Mouse (Mus musculus): ENCODE results near the gene Rabep2.
A peak's percentile ranks its signal among the peaks of the same experiment; 100 is the strongest.
"Not testable (repeated sequence)": the region's sequence is repeated elsewhere in the genome, so short reads cannot be mapped to it uniquely, and the experiment has no call there.

Rabep2 gene

DNA sequence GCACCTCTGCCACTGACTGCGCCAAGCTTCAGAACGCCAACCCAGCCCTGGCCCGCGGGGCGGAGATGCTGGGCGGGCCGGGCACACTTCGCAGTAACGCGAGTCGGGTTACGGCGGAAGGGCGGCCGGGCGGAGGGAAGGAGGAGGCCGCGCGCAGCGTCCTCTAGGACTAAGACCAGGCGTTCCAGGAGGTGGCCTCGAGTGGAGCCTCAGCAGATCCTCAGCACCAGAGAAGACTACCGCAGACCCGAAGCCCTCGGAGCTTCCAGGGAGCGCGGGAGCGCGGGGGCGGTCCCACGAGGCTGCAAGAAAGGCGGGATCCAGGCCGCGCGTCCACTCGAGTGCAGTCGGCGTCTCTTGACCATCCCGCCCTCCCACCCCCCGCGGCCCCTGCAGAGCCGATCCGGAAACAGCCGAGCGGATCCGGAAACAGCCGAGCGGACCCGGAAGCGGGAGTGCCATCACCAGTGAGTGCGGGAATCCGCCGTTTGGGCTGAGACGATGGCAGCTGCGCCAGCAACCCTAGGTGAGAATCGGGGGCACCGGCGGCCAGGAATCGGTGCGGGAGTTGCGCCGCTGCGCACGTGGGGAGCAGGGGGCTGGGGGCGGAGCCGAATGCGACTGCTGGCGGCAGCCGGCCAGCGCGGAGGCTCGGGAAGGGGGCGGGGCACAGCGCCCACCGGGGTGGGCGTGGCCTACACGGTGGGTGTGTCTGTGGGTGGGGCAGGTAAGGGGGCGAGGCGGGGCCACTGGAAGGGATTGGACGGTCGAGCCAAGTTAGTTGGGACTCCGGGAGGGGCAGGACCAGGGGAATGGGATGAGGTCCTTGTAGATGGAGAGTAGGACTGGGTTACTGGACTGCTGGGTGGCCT lies at the start of gene Rabep2:
Rabep2 (plus strand) TSS at position 129 of the 872 bp plus-strand sequence.
- peak; percentile 95 to 96 for DNase-seq (ENCODE audit: low spot score in 2 of 2)

DNA sequence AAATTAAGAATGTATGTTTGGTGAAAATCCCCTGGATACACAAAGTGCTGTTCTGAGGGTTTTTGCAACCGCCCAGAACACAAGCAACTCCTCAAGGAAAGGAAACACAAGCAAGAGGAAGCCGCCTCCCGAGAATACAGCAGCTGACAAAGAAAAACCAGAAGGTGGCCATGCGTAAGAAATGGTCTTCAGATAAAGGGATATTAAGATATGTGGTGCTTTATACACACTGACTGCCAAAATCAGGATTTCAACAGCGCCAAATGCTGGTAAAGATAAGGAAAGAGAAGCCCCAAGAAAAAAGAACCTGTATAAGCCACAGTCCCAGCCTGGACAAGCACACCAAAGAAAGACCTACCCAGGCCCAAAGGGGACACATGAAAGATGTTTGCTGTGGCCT lies 45.0 kb upstream of the Rabep2 start:
- no peak for DNase-seq (ENCODE audit: low spot score in 2 of 2)

DNA sequence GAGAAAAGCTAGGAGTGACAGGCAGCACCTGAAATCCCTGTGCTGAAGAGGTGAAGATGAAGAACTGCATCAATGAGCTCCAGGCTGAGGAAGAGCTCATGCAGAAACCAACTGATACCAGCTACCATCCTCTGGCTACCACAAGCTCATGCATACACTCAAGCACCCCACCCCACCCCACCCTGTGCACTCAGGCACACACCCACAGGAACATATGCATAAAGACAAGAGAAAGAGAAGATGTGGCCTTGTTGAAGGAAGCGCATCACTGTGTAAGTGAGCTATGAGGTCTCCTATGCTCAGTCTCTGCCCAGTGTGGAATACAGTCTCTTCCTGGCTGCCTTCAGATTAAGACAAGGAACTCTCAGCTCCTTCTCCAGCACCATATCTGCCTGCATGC lies 40.4 kb upstream of the Rabep2 start:
- DNase-seq (ENCODE audit: low spot score in 2 of 2): no peak

DNA sequence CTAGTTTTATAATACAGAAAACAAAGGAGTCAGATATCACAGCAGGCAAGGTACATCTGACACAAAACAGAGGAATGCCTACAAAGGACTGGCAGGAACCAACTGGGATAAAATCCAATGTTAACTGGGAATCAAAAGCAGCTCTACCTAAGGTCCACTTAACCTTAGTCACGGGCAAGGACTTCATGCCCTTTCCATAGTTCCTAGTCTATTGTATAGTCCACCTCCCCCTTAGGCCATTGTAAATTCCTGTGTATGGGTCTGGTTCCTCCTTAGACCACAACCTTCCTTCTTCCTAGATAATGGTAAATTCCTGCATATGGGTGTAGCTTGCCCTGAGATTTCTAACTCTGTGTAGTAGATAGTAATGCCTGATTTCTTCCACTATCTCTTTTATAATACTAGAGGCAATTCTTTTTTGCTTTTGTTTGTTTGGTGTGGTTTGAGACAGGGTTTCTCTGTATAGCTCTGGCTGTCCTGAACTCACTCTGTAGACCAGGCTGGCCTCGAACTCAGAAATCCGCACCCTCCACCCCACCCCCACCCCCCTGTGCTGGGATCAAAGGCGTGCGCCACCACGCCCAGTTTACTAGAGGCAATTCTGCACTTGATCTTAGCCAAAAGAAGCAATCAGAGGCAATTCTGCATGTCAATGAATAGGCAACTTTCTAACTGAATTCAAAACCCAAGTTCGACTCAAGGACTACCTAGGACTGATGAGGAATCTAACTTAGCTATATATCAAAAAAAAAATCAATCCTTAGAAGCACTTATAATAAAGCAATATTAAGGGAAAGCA lies 36.3 kb upstream of the Rabep2 start:
- not testable (repeated sequence) for DNase-seq (ENCODE audit: low spot score in 2 of 2)

DNA sequence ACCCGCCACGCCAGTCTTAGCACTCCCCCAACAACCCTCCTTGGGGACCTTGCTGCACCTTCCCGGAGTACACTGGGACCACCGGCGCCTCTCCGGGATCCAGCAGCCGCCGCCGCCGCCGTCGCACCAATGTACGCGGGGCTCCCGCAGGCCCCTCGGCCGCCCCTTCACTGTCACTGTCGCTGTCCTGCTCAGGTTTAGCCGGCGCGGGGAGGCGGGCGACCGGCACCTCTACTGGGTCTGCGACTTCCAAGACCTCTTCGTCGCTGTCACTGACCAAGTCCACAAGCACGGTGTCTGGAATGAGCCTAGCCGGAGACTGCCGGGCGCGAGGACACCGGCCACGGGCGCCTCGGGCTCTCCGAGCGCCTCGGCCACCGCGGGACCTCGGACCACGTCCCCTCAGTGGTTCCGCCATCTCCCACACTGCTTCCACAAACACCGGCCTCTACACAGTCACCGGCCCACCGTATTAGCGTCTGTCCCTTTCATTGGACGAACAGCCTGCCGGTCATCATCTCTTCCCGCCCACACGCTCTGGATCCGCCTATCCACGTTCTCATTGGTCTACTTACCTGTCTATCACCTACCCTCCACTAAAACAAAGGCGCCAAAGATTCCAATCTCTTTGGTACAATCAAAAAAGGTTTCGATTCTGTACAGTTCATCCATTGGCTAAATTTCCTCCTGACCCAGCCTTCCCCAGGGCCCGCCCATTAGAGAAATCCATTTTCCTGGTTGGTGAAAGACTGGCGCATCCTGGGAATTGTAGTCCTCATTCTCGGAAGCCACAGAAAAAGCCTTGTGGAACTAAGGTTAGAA lies 32.0 kb upstream of the Rabep2 start, which contains the start of gene Nfatc2ip:
Nfatc2ip (minus strand) TSS at position 440 of the 822 bp plus-strand sequence.
- DNase-seq (ENCODE audit: low spot score in 2 of 2): peak; percentile 92 to 98

DNA sequence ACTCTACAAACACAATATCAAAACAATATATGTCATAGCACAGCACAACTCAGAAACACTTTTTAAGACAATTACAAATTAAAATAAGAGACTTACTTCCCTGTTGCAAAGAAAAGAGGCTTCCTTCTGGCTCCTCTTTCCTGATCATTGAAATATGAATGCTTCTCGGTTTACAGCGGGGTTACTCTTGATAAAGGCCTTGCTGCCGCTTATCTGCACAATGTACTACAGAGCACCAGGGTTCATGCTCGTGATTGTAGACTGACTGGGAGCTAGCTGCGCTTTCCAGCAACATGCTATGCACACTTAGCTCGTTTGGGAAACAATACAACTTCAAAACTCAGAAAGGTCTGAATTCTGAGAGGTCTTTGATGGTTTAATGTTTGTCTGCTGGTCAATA lies 31.3 kb upstream of the Rabep2 start:
- DNase-seq (ENCODE audit: low spot score in 2 of 2): no peak

DNA sequence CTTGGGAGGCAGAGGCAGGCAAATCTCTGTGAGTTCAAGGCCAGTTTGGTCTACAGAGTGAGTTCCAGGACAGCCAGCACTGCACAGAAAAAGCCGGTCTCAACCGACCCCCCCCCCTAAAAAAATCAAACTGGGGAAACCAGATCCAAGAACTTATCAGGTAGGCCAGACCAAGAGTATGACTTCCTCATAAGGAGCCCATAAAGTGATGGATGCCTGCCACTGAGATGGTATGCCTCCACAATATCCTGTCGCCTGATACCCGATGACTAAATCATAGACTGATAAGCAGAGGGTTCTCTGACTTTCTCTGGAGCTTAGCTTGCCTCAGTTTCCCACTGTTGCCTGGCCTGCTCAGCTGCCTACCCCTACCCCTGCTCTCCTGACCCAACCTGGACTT lies 30.7 kb upstream of the Rabep2 start:
- no peak for DNase-seq (ENCODE audit: low spot score in 2 of 2)

DNA sequence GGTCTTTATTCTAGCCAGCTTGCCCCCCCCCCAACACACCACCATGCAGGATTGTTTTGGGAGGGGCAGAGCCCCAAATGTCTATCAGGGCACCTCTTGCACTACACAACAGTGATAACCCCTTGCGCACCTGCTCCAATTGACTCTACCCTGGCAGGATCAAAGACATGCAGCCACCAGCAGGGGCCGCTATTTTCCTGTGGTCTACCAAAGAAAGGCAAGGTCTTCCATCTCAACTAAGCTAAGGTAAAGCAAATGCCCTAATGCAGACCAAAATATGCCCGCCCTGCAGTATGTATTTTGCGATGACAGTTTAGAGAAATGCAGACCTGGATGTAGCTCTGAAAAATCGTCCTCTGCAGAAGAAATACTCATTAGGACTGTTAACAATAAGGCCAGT lies 29.0 kb upstream of the Rabep2 start:
- peak; percentile 76 to 80 for DNase-seq (ENCODE audit: low spot score in 2 of 2)

DNA sequence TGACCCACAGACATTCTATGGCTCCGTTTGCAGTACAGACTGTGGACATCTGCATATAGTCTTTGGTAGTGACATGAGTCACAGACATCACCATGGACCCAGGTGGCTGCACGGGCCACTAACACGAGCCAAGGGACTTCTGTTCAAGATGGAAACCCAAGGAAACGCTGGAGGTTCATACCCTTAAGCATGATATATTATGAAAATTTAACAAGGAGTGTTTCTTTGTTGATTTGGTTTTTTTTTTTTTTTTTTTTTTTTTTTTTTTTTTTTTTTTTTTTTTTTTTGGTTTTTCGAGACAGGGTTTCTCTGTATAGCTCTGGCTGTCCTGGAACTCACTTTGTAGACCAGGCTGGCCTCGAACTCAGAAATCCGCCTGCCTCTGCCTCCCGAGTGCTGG lies 26.0 kb upstream of the Rabep2 start:
- DNase-seq (ENCODE audit: low spot score in 2 of 2): not testable (repeated sequence)

DNA sequence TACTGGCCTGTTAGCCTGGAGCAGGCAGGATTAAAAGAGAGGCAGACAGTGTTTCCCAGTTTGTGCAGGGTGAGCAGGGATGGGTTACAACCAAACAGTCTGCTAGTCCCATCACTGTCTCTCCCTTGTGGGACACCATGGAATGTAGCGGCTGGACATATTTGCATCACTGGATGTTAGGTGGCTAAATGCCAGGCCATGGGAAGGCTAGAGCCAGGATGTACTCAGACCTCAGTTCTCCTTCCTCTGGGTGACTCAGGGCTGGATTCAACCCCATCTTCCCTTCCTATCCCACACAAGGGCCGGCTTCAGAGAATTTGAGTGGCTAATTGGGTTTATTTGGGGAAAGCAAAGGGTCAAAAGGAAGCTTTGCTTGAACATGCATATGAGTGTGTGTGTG lies 19.9 kb upstream of the Rabep2 start:
- DNase-seq (ENCODE audit: low spot score in 2 of 2): no peak

DNA sequence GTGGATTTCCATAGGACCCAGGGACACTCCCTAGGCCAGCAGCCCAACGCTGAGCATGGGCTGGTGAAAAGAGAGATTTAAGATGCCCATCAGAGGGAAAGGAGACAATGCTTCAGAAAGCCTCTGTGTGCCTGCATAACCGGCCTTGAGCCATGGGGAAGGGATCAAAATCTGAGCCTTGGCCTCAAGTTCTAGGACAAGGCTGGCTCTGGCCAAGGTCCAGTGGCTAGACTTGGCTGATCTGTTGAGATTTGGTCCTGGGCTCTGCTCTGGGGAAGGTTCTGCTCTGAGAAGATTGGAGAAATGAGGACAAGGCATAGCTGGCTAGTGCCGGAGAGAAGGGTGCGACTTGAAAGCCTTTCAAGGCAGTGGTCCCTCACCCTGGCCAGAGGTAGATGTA lies 17.5 kb upstream of the Rabep2 start:
- no peak for DNase-seq (ENCODE audit: low spot score in 2 of 2)

DNA sequence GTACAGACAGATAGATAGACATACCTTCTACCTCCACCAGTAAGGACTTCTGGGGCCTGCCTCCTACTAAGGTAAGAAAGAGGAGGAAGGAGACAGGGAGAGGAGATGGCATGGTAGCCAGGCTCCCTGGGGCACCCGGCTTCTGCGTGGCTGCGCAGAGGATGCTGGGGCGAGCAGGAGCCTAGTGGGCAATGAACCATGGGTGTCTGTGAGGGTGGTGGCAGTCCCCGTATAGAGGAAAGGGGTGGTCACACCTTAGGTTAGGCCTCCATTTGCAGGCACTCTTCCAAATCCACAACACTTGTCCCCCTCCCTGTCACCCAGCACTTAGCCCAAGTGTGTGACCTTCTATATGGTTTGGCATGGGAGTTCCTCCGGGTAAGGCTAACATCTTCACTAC lies 13.8 kb upstream of the Rabep2 start, which contains the start of gene Cd19:
Cd19 (minus strand) TSS at position 165 of the 400 bp plus-strand sequence.
- no peak for DNase-seq (ENCODE audit: low spot score in 2 of 2)

DNA sequence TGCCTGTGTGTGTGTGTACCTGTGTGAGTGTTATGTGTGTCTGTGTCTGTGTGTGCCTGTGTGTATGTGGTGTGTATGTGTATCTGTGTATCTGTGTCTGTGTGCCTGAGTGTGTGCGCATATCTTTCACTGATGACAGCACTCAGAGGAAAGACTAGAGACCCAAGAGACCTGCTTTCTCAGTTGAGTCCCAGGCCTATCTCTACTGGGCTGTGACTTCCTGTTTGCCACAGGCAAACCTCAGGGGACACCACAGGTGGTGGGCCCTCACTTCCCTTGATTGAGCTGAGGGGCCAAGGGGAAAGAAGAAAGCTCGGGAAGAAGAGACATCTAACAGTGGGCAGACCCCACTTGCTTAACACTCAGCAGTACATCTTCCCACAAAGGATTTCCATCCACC lies 11.9 kb upstream of the Rabep2 start:
- no peak for DNase-seq (ENCODE audit: low spot score in 2 of 2)

DNA sequence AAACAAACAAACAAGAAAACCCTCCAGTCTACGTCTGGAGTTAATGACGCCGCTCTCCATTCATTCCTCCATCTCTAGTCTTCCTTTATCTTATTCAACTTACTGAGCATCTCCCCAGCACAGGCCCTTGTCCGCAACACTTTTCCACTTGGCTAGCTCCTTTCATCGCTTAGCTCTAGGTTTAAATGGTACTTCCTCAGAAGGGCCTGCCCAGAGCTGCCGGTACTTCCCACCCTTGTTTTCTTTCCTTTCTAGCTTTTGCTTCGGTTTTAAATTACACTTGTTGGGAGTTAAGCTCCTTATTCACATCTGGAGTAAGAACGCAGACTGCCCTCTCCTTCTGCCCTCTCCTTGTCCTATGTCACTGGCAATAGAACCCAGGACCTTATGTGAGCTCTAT lies 11.5 kb upstream of the Rabep2 start:
- no peak for DNase-seq (ENCODE audit: low spot score in 2 of 2)

DNA sequence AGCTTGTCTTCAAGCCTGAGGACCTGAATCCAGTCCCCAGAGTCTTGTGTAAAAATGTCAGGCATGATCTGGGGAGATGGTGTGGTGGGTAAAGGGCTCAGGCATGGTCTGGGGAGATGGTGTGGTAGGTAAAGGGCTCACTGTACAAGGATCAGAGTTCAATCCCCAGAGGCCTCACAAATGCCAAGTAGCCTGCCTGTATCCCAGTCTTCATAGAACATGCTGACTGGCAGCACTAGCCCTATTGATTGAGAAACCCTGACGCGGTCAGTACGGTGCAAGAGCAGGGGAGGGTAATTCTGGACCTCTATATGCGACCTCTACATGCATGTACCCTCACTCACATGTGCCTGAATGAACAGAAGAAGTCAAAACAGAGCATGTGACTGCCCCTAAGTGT lies 11.0 kb upstream of the Rabep2 start:
- no peak for DNase-seq (ENCODE audit: low spot score in 2 of 2)

DNA sequence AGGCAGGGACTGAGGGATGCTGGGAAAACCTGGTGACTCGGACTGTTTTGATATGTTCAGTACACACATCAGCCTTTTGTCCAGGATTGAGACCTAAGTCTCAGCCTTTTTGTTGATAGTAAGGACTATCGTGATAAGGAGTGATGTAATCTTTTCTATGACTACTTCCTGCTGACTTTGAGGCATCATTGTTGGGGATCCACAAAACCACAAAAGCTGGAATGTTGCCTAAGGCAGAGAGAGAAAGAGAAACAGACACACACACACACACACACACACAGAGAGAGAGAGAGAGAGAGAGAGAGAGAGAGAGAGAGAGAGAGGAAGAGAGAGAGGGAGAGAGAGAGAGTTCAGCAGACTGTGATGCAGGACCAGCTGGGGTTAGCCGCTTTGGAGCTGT lies 10.1 kb upstream of the Rabep2 start:
- DNase-seq (ENCODE audit: low spot score in 2 of 2): no peak

DNA sequence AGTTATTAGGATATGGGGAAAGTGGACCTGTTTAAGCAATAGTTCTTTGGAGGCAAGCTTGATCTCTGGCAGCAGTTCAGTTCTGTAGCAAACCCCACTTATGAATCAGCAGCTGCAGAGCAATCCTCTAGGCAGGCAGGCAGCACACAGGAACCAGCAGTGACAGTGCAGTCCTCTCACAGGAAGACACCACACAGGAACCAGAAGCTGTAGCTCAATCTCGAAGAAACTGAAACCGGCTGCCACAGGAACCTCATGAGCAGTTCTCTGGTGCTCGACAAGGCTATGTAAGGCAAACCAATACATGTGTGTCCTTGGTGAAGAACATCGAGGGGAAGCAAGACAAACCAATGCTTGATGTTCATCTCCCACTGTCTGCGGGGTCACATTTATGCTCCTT lies 6.8 kb upstream of the Rabep2 start:
- no peak for DNase-seq (ENCODE audit: low spot score in 2 of 2)

DNA sequence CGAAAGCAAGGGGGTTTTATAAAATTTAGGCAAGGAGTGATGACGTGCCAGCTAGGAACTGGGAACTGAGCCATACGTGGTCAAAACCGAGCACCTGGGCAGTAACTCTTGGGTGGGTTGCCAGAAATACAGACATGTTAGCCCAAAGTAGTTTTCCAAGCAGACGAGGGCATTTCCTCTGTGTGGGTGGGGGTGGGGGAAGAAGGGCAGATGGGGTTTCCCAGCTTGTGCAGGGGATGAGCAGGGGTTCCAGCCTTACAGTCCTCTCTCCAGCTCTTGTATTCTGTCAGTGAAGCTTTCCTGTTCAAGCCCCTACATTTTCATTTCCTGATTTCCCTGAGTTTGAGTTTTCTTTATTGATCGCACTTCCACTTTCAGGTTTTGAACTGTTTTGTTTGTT lies 4.4 kb upstream of the Rabep2 start:
- DNase-seq (ENCODE audit: low spot score in 2 of 2): no peak

DNA sequence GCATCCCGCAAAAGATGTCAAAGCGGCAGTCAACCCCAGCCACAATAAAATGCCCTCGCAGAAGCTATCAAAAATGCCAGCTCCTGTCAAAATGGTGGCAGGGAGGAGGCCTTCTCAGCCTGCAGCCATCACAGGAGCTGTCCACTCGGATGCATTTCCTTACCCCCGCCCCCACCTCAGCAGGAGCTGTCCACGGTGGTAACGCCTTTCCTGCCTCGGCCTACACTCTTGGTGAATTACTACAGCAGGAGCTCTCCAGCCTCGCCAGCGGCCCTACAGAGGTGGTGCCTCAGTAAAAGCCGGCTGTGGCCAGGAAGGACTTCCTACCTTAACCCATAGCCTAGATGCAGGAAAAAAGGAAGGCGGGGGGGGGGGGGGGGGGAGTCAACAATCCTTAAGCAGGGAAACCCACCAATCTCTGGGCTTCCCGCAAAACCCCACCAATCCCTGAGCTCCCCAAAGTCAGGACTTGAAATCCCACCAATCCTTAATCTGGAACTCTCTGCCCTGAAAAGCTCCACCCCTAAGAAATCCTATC lies 1.2 kb upstream of the Rabep2 start:
- DNase-seq (ENCODE audit: low spot score in 2 of 2): no peak

DNA sequence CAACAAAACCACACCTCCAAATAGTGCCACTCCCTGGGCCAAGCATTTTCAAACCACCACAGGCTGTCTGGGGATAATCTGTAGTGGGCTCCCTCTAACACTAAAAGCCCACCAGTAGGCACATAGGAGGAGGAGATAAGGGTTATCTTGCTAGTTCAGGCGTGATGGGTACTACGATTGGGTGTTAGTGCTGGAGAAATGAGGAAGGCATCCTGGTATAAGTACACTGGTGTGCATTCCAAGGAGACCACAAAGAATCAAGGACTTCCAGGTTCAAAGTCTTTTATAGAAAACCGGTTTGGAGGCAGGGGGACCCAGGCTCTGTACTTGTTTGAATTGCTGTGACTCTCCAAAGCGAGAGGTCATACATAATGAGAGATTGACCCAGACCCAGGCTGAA lies 405 bp upstream of the Rabep2 start:
- DNase-seq (ENCODE audit: low spot score in 2 of 2): no peak

DNA sequence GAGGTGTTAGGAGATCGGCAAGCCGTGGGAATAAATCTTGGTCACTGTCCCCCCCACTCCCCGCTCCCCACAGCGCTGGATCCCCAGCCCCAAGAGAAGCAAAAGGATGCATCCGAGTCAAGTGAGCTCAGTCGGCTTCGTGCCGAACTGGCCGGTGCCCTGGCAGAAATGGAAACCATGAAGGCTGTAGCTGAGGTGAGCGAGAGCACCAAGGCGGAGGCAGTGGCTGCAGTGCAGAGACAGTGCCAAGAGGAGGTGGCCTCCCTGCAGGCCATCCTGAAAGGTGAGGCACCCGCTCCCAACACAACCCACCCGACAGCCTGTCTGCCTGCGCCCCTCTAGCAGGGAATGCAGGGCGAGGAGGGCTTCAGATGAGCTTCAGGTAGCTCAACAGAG lies 942 bp downstream of the Rabep2 start:
- DNase-seq (ENCODE audit: low spot score in 2 of 2): no peak

DNA sequence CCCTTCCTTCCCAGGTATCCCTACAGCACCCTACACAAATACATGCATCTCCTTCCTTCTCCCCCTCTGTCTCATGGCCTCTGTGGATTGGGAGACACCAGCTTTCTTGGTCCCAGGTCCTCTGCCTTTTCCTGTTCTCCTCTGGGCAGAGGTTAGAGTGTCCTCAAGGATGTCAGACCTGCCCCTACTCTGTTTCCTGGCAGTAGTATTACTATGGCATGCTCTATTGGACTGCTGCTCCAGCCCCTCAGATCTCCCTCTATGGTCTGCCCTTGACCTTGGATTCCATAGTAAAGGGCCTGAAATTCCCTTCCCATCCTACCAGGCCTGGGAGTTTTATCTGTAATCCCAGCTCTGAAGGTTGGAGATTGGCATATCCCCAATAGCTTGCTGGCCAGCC lies 1.6 kb downstream of the Rabep2 start:
- DNase-seq (ENCODE audit: low spot score in 2 of 2): no peak

Data from urinary bladder, postnatal 36 days (tissue).